Mouse (Mus musculus) neural tube, embryonic 12.5 days (tissue): ENCODE measurements around the gene Selenop. TPM values are rescaled to one million over a fixed set of nuclear protein-coding genes. Genes with fewer than 3 reads are reported as not detected.
A peak's percentile ranks its signal among the peaks of the same experiment; 100 is the strongest.
"Not testable (repeated sequence)": the region's sequence is repeated elsewhere in the genome, so short reads cannot be mapped to it uniquely, and the experiment has no call there.

Source experiments
- ATAC-seq: fragments of 200-750 bp; cut with Nextera tagmentation; 2 replicates; pipeline ENCODE4 v1.8.0; 2017; ENCODE audit warnings: low read depth, mild to moderate bottlenecking, moderate TSS enrichment, moderate library complexity; ENCODE audit not compliant: low FRiP score
- H3K27ac ChIP-seq: fragments of 300-500 bp; sonication (generic); 2 replicates; pipeline ENCODE4 v1.5.1; 2016
- H3K27me3 ChIP-seq: fragments of 300-500 bp; sonication (generic); replicated peaks from 2 replicates; pipeline ENCODE4 v1.6.1; 2016; ENCODE audit warnings: mild to moderate bottlenecking
- H3K36me3 ChIP-seq: fragments of 300-500 bp; sonication (generic); 2 replicates; pipeline ENCODE4 v1.6.1; 2016; ENCODE audit warnings: mild to moderate bottlenecking
- H3K4me1 ChIP-seq: fragments of 300-500 bp; sonication (generic); 2 replicates; pipeline ENCODE4 v1.6.1; 2016
- H3K4me2 ChIP-seq: fragments of 300-500 bp; sonication (generic); replicated peaks from 2 replicates; pipeline ENCODE4 v1.6.1; 2016; ENCODE audit warnings: mild to moderate bottlenecking
- H3K4me3 ChIP-seq: fragments of 300-500 bp; sonication (generic); 2 replicates; pipeline ENCODE4 v1.5.1; 2016
- H3K9ac ChIP-seq: fragments of 300-500 bp; sonication (generic); 2 replicates; pipeline ENCODE4 v1.6.1; 2016; ENCODE audit warnings: mild to moderate bottlenecking
- H3K9me3 ChIP-seq: fragments of 300-500 bp; sonication (generic); 2 replicates; pipeline ENCODE4 v1.6.1; 2016; ENCODE audit warnings: mild to moderate bottlenecking
- WGBS: fragments of 180-500 bp; shearing (Covaris S2); methylation state at CpG from one replicate; pipeline ENCODE4 v1.1.7; 2016; 5-methylcytosine and 5-hydroxymethylcytosine counted together
- polyA plus RNA-seq: library from polyadenylated mRNA; unstranded; fragments of >200 nt; fragmentation: Nextera tagmentation; extraction: Ambion mirVana; gene quantifications from 2 replicates; pipeline ENCODE4 v1.2.1, GENCODE M21; 2016

Gene Selenop
- polyA plus RNA-seq = 88.0 and 94.4 TPM in 2 replicates

DNA sequence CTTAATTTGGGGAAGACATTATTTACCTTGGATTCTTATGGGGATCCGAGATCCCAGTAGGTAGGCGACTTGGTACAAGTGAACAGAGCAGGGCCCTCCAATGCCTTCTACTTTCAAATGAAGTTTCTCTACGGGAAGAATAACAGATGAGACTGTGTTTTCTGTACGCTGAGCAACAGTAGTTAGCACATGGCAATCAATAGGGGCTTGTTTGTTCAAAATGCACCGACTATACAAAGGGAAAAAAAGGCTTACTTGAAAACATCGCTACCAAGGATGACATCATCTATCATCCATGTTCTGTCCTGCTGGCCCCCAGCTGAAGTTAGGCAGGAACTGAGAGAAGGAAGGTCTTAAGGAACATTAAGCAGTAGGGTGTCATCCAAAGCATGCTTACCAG lies at the start of gene Selenop:
Gene Selenop, plus strand, starts transcription at position 301 of the 400 bp plus-strand sequence.
- no peaks in the 10 kb centered on the region for H3K36me3 ChIP-seq
- no peak within 1 kb of the TSS for H3K4me2 ChIP-seq
- no peak within 1 kb of the TSS for H3K9ac ChIP-seq
- H3K27ac ChIP-seq = no peak within 1 kb of the TSS
- H3K4me3 ChIP-seq = no peak within 1 kb of the TSS
- H3K4me1 ChIP-seq = peaks cover 9% of the 10 kb centered on the region; the same call in 1 of the 2 replicates
- H3K27me3 ChIP-seq = no peaks in the 10 kb centered on the region
- 81% methylated on average over 6 of the region's 6 CpGs for WGBS
- H3K9me3 ChIP-seq = no peaks in the 10 kb centered on the region
- no peak for ATAC-seq

DNA sequence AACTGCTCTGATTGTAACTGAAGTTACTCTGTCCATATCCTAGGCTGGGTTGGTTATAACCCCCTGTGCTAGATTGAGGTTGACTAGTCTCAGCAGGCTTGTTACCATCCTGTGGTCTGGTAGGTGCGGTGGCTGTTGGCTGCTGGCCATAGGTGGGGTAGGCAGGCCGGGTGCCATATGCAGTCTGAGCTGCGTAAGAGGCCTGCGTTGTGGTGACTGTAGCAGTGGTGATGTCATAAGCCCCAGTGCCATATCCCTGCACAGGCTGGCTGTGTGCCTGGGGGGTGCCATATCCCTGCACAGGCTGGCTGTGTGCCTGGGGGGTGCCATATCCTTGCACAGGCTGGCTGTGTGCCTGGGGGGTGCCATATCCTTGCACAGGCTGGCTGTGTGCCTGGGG lies 49.7 kb upstream of the Selenop start:
- not testable (repeated sequence) for H3K27me3 ChIP-seq, H3K9ac ChIP-seq, ATAC-seq, H3K9me3 ChIP-seq, H3K36me3 ChIP-seq, H3K27ac ChIP-seq, H3K4me2 ChIP-seq, H3K4me3 ChIP-seq, H3K4me1 ChIP-seq
- 96% methylated on average over 4 of the region's 4 CpGs for WGBS

DNA sequence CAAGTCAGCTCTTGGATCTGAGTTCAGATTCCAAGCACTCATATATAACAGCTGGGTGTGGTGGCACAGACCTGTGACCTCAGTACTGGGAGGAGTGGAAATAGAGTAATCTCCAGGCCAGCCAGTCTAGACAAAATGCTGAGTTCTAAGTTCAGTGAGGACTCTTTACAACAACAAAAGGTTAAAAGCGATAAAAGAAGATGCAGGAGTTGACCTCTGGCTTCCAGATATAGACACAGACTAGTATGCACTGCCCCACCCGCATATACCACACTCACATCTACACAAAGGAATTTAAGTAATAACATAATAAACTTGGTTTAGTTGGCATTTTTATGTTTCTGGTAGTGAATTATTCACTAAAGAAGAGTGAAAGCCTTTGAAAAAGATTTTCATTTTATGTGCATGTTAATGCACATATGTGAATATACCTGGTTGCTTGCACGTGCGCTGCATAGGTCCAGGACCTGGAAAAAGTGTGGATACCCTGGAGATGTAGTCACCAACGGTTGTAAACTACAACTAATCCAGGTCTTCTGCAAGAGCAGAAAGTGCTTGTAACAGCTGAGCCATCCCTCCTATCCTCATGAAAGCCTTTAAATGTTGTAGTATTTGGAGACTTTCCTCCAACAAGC lies 45.4 kb upstream of the Selenop start:
- H3K36me3 ChIP-seq = no peaks in the 10 kb centered on the region
- ATAC-seq = no peak
- no peaks in the 10 kb centered on the region for H3K27me3 ChIP-seq
- H3K9me3 ChIP-seq = no peaks in the 10 kb centered on the region
- H3K4me2 ChIP-seq = no peak overlapping the region
- no peak overlapping the region for H3K9ac ChIP-seq
- H3K4me1 ChIP-seq = no peaks in the 10 kb centered on the region
- no peak overlapping the region for H3K4me3 ChIP-seq
- no peak overlapping the region for H3K27ac ChIP-seq
- 90% methylated on average over 5 of the region's 5 CpGs for WGBS

DNA sequence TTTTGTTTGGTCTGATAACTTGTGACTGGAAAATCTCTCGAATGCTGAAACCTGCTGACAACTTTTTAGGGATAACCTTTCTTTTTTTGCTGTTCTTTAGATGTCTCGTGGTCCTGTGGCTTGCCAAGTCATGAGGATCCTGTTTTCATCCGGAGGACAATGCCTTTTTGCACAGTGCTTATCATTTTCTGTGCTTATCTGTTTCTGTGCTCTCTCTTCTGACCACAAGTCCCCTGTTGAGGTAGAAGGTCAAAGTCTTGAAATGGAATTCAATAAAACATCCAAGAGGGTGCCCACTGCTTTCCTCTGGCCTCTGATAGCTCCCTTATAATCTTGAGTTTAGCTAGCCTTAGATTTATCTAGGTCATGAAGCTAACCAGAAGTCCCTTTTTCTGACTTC lies 41.8 kb upstream of the Selenop start:
- no peak overlapping the region for H3K4me2 ChIP-seq
- no peaks in the 10 kb centered on the region for H3K36me3 ChIP-seq
- H3K4me3 ChIP-seq = no peak overlapping the region
- ATAC-seq = no peak
- no peaks in the 10 kb centered on the region for H3K9me3 ChIP-seq
- WGBS = 88% methylated on average over 3 of the region's 3 CpGs
- H3K27me3 ChIP-seq = no peaks in the 10 kb centered on the region
- H3K4me1 ChIP-seq = no peaks in the 10 kb centered on the region
- no peak overlapping the region for H3K9ac ChIP-seq
- no peak overlapping the region for H3K27ac ChIP-seq

DNA sequence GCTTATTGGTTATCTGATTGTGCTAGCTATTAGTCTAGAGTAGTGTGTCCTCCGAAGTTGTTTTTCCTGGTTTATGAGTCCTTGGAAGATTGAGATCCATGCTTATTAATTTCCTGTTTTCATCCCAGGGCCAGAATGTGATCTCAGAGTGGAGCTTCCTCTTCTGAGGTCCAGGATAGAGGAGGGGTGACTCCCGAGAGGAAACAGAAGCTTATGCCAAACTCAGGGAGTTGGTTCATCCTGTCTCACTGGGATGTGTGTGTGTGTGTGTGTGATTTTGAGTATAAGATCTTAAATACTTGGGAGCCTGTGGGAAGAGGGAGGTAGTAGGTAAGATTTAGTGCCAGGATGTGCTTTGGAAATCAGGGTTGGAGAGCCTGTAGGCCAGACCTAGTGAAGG lies 40.2 kb upstream of the Selenop start:
- peaks cover 3% of the 10 kb centered on the region; the same call in 1 of the 2 replicates for H3K4me1 ChIP-seq
- H3K36me3 ChIP-seq = no peaks in the 10 kb centered on the region
- no peaks in the 10 kb centered on the region for H3K27me3 ChIP-seq
- no peak for ATAC-seq
- no peaks in the 10 kb centered on the region for H3K9me3 ChIP-seq
- no peak overlapping the region for H3K27ac ChIP-seq
- H3K9ac ChIP-seq = no peak overlapping the region
- H3K4me2 ChIP-seq = no peak overlapping the region
- WGBS = 79% methylated on average over 2 of the region's 2 CpGs
- H3K4me3 ChIP-seq = no peak overlapping the region

DNA sequence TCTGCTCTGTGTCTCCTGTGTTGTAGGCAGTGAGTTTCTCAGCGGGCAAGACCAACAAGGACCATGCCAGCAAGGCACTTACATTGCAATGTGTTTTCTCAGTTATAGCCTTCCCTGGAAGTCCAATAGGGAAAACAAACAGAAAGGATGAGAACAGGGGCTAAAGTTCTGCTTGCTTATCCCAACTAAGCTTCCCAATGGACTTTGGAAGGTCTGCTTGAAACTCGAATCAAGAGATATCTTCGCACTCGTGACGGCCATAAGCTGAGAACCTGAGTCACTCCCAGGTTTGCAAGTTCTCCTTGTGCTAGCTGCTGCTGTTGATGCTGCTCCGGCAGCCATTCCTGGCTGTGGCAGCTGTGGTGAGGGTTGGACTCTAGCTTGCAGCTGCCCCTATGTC lies 39.4 kb upstream of the Selenop start:
- no peak for ATAC-seq
- H3K4me1 ChIP-seq = peaks cover 3% of the 10 kb centered on the region; the same call in 1 of the 2 replicates
- H3K27ac ChIP-seq = no peak overlapping the region
- no peak overlapping the region for H3K4me3 ChIP-seq
- no peak overlapping the region for H3K9ac ChIP-seq
- H3K36me3 ChIP-seq = no peaks in the 10 kb centered on the region
- no peaks in the 10 kb centered on the region for H3K9me3 ChIP-seq
- H3K4me2 ChIP-seq = no peak overlapping the region
- 95% methylated on average over 6 of the region's 6 CpGs for WGBS
- no peaks in the 10 kb centered on the region for H3K27me3 ChIP-seq

DNA sequence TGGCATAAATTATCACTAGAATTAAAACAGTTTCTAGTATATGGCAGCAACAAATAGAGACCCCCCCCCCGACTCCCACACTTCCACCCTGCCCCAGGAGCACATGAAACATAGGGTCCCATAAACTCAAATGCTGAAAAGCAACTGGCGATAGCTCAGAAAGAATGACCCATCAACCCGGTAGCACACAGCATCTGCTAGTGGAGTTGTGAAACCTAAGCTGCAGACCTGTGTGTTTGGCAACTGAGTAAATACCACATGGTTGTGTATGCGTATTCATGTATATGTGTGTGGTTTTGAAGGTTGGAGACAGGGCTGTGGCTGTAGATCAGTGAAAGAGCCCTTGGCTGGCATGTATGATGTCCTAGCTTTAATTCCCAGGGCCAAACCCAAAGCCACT lies 37.3 kb upstream of the Selenop start:
- Histone ChIP-seq H3K9me3 (no peaks in the 10 kb centered on the region), H3K4me2 (no peak overlapping the region), H3K27ac (no peak overlapping the region), H3K36me3 (no peaks in the 10 kb centered on the region), H3K4me1 (peaks cover 3% of the 10 kb centered on the region; the same call in 1 of the 2 replicates), H3K27me3 (no peaks in the 10 kb centered on the region), H3K4me3 (no peak overlapping the region), H3K9ac (no peak overlapping the region)
- WGBS = 81% methylated on average over 4 of the region's 4 CpGs
- ATAC-seq = no peak

DNA sequence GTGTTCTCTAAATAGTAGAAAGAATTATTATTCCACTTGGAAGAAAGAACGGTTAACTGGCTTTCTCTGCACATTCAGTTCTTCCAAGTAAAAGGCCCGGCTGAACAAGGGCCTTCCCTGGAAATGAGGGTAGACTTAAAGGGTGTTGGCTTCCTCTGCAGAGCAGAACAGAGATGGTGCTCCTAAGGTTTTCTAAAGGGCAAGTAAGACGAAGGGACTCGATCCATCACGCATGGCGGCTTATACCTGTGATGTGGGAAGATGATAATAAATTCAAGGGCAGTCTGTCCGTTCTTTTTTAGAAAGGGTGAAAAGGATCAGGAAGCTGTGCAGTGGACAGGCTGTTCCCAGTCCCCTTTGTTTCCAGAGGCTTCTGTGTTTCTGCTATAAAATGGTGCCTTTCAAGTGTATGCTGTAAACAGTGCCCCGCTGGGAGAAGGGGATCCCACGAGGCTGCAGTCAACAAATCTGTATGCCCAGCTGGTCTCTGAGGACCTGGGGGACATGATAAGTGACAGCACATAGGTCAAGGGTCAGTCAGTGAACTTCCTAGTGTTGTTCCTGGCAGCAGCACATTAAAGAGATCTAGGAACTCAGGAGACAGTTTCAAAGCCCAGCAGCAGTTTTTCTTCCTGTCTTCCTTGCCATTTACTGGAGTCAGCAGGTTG lies 36.0 kb upstream of the Selenop start:
- Histone ChIP-seq H3K36me3 (no peaks in the 10 kb centered on the region), H3K27ac (no peak overlapping the region), H3K27me3 (no peaks in the 10 kb centered on the region), H3K4me3 (no peak overlapping the region), H3K4me1 (peaks cover 3% of the 10 kb centered on the region; the same call in 1 of the 2 replicates), H3K9me3 (no peaks in the 10 kb centered on the region), H3K4me2 (no peak overlapping the region), H3K9ac (no peak overlapping the region)
- WGBS = 8% methylated on average over 9 of the region's 9 CpGs
- peak; percentile 81 for ATAC-seq

DNA sequence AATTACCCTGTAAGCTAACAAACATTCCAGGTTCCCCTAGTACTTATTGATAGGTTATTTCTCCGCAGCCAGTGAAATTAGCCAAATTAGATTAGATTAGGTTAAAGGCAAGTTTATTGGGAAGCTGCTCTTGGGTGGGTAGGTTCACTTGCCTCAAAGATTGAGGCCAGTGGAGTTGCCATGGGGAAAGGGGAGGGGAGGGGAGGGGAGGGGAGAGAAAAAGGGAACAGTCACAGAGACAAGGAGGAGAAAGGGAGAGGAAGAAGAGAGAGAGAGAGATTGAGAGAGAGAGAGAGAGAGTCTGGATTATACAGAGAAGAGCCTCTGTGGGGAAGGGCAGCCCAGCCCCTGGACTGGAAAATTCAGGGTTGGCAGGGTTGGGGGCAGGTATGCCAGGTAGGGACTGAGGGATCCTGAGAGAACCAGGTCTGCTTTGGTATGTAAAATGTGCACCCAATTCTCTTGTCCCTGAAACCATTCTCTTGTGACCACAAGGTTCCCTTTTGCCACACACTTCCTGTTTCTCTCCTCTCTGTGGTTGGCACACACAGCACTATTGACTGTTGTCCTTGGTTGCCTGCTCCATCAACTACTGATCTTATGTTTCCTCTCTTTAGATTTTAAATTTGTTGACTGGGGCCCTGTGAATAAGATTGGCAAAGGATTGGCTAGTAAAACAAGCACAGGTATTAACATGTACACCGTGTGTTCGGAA lies 34.4 kb upstream of the Selenop start:
- no peak overlapping the region for H3K27ac ChIP-seq
- no peak overlapping the region for H3K4me3 ChIP-seq
- no peak for ATAC-seq
- H3K9me3 ChIP-seq = no peaks in the 10 kb centered on the region
- no peak overlapping the region for H3K9ac ChIP-seq
- H3K36me3 ChIP-seq = no peaks in the 10 kb centered on the region
- H3K4me2 ChIP-seq = no peak overlapping the region
- H3K4me1 ChIP-seq = peaks cover 3% of the 10 kb centered on the region; the same call in 1 of the 2 replicates
- 87% methylated on average over 3 of the region's 3 CpGs for WGBS
- no peaks in the 10 kb centered on the region for H3K27me3 ChIP-seq

DNA sequence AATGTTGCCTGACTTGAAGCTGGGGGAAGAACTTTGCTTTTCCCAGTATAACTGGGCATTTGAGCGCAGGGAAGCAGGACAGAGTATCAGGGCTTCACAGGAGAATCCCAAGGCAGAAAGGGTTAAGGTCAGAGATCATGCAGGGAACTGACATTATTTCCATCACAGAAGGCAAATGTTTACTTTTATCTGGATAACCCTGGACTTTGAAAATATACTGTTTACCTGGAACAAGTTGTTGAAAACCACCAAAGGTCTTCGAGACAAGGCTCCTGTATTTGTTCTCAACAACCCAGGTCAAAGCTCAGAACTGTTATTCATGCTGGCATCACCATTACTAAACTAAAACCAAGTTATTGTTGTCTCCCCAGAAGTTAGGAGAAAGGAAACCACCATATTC lies 32.0 kb upstream of the Selenop start:
- WGBS = 87% methylated on average over 2 of the region's 2 CpGs

DNA sequence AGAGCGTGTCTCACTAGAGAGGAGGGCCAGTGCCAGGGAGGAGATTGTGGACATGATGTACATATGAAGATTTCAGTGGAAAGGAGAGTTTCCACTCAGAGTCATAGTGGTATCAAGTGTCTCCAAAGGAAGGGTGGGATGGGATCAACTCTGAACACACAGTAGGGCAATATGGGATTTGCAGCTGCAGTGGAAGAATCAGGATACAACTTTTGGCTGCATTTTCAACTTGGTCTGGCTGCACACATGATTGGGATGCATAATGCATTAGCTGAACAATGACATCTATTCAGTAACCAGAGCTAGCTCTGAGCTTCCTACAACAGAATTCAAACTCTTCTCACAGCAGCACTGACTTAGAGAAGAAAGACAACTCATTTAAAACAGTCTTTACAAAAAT lies 30.4 kb upstream of the Selenop start:
- Histone ChIP-seq H3K9ac (no peak overlapping the region), H3K36me3 (no peaks in the 10 kb centered on the region), H3K27ac (no peak overlapping the region), H3K4me3 (no peak overlapping the region), H3K4me2 (no peak overlapping the region), H3K4me1 (no peaks in the 10 kb centered on the region; the same call in 1 of the 2 replicates), H3K9me3 (no peaks in the 10 kb centered on the region), H3K27me3 (no peaks in the 10 kb centered on the region)
- ATAC-seq = no peak; the same call in 1 of the 2 replicates
- 79% methylated on average over 1 of the region's 1 CpGs for WGBS

More for the DNA sequence above, 32.0 kb upstream of the Selenop start:
- Histone ChIP-seq H3K27me3 (no peaks in the 10 kb centered on the region), H3K4me1 (peaks cover 3% of the 10 kb centered on the region; the same call in 1 of the 2 replicates), H3K27ac (no peak overlapping the region), H3K4me3 (no peak overlapping the region), H3K9me3 (no peaks in the 10 kb centered on the region), H3K4me2 (no peak overlapping the region), H3K9ac (no peak overlapping the region), H3K36me3 (no peaks in the 10 kb centered on the region)
- no peak for ATAC-seq

DNA sequence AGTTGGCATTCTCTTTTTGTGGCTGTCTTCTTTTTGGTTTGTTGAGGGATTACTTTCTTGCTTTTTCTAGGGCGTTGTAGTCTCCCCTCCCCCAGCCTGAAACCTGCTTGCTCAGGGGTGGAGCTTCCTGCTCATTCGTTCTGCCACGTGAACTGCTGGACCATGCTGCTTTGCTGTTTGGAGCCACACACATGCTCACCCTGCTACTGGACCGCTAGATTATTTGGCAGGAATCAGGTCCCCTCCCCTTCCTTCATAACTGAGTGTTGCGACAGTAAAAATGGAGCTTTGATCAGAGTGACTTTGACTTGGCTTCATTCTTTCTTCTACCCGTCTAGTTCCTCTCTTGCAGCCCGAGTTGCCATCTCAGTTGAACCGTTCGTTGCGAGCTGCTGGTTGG lies 23.3 kb upstream of the Selenop start:
- not testable (repeated sequence) for H3K27me3 ChIP-seq, H3K4me3 ChIP-seq, H3K9ac ChIP-seq, H3K27ac ChIP-seq, H3K9me3 ChIP-seq, H3K4me2 ChIP-seq, ATAC-seq, H3K36me3 ChIP-seq, H3K4me1 ChIP-seq
- WGBS = 91% methylated on average over 10 of the region's 10 CpGs
